Mouse (Mus musculus): Measurements from ENCODE around the gene Gm16513. TPM values are rescaled to one million over a fixed set of nuclear protein-coding genes. Genes with fewer than 3 reads are reported as not detected.
"Not testable (repeated sequence)": the region's sequence is repeated elsewhere in the genome, so short reads cannot be mapped to it uniquely, and the experiment has no call there.

Gm16513 gene
- polyA plus RNA-seq (2012; rRNA removed) (not detected in 2 replicates), polyA plus RNA-seq (2014; fragmentation: Nextera tagmentation; extraction: Ambion mirVana) (not detected in 2 replicates)

GRCm38 (mm10) chr5:95182324-95182723 is at the start of gene Gm16513:
Gene Gm16513, plus strand, starts transcription at chr5:95182624.
- H3K36me3 ChIP-seq (replicated peaks; ENCODE audit: control insufficient read depth, insufficient read depth, low read depth); H3K4me1 ChIP-seq (replicated peaks; ENCODE audit: control insufficient read depth in 2 of 2, insufficient read depth in 2 of 2, low read length in 1 of 2); ATAC-seq (ENCODE audit: insufficient read depth); H3K27ac ChIP-seq; H3K9me3 ChIP-seq (ENCODE audit: control insufficient read depth, low read length); H3K4me3 ChIP-seq (ENCODE audit: insufficient read depth in 1 of 2, low read depth in 2 of 2, low read length in 2 of 2); H3K4me2 ChIP-seq (ENCODE audit: low read depth); H3K9ac ChIP-seq (replicated peaks); DNase-seq (ENCODE audit: low read depth in 3 of 3, low spot score in 3 of 3); H3K27me3 ChIP-seq (ENCODE audit: control insufficient read depth, insufficient read depth, low read length): not testable (repeated sequence)
- no CpG with 5 or more reads among the region's 1 CpGs for WGBS (ENCODE audit: insufficient replicate concordance)

Other genes starting within 250 kb of the Gm16513 start
- not detected in 2 replicates for gene Gm6367, start 194.0 kb upstream of the Gm16513 start, polyA plus RNA-seq (2012; rRNA removed)
- not detected in 2 replicates for gene Gm6367, start 194.0 kb upstream of the Gm16513 start, polyA plus RNA-seq (2014; fragmentation: Nextera tagmentation; extraction: Ambion mirVana)
- gene Gm7942, start 75.7 kb upstream of the Gm16513 start, polyA plus RNA-seq (2012; rRNA removed) = not detected in 2 replicates
- gene Gm7942, start 75.7 kb upstream of the Gm16513 start, polyA plus RNA-seq (2014; fragmentation: Nextera tagmentation; extraction: Ambion mirVana) = not detected in 2 replicates
- not detected in 2 replicates for gene Gm10424, start 90.1 kb downstream of the Gm16513 start, polyA plus RNA-seq (2012; rRNA removed)
- not detected in 2 replicates for gene Gm10424, start 90.1 kb downstream of the Gm16513 start, polyA plus RNA-seq (2014; fragmentation: Nextera tagmentation; extraction: Ambion mirVana)
- not detected in 2 replicates for gene Gm3259, start 123.3 kb downstream of the Gm16513 start, polyA plus RNA-seq (2012; rRNA removed)
- not detected in 2 replicates for gene Gm3259, start 123.3 kb downstream of the Gm16513 start, polyA plus RNA-seq (2014; fragmentation: Nextera tagmentation; extraction: Ambion mirVana)

Measured in liver, embryonic 14.5 days (tissue).